Mouse (Mus musculus) lung, postnatal 36 days (tissue): ENCODE results near the gene Ptprg.
"Not testable (repeated sequence)": the region's sequence is repeated elsewhere in the genome, so short reads cannot be mapped to it uniquely, and the experiment has no call there.

Experiments used
- DNase-seq: peaks from one replicate; pipeline ENCODE4 v3.0.0; 2022; ENCODE audit warnings: mixed read lengths

Gene Ptprg

DNA sequence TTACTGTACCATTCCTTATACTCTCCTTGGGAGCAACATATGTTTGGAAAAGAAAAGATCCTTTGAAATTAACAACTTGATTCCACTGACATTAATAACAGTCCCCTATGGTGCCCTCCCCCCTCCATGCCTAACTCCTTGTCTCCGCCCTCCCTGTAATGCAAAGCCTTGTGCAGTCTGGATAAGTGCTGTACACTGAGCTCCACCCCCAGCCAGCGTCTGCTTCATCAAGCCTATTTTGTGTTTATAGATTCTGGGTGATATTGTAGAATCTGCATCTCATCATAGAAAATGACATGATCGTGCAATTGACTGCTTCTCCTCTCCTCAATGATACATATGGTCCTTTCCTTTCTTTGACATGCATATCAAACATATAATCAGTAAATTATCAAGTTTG, 337.6 kb downstream of the Ptprg start:
- no peak for DNase-seq

DNA sequence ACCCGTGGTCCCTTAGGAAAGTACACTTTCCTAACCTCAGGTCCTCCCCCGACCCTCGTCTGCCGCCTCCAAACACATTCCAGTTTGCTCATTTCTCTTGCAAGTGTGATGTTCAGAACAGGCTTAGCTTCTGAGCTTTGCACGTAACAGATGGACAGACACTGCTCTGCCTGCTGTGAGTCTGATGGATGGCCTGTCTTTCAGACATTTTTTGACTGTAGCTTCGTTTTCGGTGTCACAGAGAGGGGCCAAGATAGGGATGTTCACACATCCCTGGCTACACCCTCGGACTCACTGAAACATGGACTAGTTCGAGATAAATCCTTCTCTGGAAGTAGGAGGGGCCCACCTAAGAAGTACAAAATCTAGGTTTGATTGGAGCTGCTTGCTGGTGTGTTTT, 339.3 kb downstream of the Ptprg start:
- DNase-seq, result no peak

DNA sequence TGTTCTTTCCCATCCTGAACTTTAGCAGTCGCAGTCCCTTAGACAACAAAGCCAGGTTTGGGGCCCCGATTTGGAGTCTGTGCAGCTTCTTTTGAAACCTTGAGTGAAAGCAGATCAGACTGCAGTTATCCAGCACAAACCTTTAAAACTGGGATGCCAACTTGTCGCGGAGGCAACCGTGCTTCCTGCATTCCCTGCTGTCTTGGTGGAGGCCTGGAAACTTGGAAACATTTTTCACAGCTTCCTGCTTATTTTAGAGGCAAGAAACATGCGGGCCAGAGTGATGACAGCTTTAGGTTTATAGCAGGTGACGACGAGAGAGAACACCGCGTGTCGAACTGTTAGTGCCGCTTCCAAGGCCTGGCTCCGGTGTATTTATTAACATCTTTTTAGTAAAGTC, 342.2 kb downstream of the Ptprg start:
- DNase-seq, result peak; percentile 18

DNA sequence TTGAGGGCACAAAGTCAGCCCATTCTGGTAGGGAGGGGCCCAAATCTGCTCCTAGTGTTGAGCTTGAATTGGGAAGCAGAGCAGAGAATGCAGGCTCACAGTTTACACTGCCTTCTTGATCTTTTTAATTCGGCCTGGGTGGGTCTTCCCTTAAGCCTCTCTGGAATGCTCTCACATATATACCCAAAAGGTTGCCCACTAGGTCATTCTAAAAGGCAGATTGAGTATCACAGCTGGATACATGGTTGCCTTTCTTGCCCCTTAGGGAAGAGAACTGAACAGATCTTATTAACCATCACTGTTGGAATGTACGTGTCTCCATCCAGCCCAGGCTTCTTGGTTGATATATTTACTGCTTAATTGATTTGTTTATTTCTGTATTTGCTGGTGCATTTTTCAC, 349.5 kb downstream of the Ptprg start:
- no peak for DNase-seq

DNA sequence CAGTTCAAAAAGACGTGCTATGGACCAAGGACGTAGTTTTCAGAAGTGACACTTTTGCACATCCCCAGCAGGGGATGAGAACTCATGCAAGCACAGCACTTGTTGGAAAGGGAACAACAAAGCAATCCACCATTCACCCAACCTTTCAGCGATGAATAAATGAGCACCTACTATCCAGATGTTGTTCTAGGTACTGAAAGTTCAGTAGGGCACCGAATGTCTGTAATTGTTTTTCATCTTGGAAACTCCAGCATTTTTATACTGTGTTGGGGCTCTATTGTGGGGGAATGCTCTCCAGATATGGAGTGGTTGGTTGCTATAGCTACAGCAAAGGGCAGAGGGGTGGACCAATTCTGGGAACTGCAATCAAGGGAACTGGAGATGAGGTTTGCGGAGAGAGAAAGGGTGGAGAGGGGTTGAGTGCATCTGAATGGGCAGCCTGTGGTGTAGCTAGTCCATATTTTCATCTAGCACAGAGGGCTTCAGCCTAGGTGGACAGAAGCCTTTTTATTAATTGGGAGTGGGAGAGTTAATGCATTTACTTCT, 352.9 kb downstream of the Ptprg start:
- DNase-seq, result no peak

DNA sequence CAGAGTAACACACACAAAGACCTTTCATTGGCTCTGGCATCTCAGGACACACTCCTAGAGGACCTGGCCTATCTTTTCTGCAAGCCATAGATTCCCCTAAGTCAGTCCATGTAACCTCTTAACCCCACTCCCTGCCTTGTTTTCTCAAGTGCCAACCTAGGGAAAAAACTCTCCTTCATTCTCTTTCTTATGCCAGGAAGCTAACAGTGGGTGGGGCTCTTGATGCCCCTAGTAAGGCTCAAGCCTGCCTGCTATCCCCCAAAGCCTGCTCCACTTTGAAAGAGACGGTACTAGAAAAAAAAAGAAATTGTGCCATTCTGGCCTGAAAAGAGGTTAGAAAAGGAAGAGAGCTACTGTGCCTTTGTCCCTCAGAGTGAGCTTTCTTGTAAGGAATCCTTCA, 358.9 kb downstream of the Ptprg start:
- DNase-seq, result no peak

DNA sequence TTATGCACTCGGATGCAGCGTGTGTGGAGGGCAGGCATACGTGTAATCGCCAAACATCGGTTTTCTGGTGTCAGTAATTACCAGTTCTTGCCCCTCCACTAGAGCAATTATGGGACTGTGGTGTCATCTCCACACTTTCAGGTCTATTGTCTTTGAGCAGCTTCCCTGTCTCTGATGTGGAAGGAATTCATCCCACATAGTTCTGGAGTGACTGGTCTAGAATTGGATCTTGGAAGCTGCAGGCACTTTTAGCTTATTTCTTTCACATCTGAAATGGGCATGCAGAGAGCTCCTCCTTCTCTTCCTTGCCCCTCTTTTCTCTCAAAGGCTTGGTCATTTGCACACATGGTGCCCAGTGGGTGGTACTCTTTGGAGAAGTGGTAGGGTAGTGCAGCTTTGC, 363.9 kb downstream of the Ptprg start:
- DNase-seq, result no peak

DNA sequence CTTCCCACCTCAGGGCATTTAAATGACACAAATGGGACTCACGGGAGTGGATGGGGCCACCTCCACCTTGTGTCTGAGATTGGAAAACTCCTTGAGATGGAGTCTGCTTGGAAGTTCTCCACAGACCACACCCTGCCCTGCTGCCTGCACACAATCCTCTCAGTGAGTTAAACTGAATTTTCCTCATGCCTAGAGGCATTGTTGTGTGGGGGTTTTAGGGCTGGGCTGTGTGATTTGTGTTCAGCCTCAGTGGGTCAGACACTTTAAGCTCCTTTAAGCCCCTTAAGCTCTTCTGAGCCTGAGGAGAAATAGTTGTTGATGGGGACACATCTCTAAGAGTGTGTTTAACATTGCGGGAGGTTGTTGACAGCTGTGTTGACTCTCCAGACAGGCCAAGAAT, 375.2 kb downstream of the Ptprg start:
- peak; percentile 12 for DNase-seq

DNA sequence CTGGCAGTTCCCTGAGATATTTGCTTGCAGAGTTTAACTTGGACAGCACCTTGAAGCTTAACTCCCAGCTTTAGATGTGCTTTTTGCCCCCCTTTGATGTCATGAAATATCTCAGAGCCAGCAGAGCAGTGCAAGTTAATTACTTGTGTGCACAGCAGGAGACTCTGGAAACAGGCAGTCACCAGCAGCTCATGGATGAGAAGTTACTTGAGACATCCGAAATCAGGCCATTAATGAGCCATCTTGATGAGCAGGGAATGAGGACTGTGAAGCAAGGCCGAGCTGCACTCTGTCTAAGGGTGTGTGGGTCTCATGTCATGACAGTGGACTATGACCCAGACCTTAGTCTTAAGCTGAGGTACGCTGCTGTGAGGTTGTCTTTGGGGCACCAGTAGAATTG, 379.2 kb downstream of the Ptprg start:
- no peak for DNase-seq

DNA sequence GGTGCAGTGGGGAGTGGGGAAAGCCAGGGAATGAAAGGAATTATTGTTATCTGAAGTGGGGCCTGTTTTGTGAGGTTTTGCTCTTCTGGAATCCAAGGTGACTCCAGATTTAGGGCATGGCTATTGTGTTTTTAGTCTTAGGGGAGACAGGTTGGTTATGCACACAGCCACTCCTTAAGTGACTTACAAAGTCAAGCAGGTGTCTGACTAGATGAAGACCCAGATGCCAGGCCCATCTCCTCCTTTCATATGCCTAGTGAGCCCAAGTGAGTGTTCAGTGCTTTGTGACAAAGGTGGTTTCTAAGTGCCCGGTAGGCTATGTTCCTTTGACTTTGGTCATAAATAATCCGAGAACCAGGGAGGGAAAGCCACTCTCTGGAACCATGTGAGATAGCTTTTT, 381.2 kb downstream of the Ptprg start:
- DNase-seq, result no peak

DNA sequence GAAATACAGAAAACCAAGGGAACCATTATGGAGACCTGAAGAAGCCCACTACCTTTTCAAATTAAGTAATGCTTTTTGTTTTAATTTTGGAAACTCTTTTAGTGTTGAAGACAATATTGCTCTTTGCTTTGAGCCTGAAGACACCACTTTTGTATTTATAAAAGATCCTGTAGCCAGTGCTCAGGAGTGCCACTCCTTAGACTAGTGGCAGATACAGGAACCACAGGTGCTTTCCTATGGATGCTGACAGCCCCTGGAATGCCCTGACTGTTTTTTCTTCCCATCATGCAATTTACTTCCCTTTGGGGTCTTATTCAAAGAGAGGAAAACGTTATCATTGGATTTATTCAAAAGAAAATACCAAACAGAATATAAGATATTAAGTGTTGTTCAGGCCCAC, 381.9 kb downstream of the Ptprg start:
- no peak for DNase-seq

DNA sequence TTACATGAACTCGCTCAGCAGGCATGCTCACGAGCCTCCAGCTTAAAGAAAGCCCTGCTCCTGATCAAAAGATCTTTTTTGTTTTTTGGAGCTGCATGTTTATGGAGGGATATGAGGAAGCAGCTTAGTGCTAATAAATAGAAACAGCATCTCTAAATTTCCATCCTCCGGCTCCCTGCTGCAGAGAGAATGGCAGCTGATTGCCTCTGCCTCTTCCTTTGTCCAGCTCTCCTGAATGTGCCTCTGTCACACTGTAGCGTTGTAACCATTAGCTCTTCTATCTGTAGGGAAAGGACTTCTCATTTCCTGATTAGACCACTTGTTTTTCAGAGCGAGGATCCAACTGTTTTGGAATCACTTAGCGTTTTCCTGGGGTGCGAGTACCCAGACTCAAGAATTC, 382.4 kb downstream of the Ptprg start:
- DNase-seq, result no peak

DNA sequence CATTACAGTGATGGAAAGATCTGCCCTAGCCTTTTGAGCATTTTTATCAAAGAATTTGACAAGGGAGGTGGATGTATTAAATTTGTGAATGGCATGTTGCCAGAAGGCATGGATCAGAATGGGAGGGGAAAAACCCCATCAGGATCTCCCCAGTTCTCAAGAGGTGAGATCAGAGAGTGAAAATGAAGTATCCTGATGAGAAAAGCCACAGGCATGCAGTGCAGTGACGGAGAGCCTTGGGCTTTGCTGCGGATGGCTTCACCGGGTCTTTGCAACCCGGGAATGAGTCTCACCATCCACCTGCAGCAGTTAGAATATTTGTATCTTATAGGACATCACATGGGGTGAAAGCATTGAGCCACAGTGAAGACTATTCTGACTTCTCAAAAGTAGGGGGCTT, 385.6 kb downstream of the Ptprg start:
- no peak for DNase-seq

DNA sequence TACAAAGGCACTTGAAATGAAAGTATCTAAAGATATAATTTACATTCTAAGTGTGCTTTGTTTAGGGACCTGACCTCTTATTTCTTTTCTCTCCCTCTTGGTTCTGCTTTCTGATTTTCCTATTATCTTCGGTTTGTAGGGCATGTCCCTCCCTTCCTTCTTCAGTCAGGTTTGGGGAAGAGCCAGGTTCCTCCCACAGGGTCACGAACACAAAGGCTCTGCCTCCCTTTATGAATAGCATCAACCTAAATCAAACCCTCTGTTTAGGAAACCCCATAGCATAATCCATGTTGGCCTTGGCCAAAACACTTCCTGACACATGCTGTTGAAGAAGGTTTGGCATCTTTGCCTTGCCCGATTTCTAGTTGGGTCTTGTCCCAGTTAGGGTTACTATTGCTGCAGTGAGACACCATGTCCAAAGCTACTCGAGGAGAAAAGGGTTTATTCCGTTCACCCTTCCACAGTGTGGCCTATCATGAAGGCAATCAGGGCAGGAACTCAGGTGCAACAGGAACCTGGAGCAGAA, 388.7 kb downstream of the Ptprg start:
- DNase-seq, result no peak

DNA sequence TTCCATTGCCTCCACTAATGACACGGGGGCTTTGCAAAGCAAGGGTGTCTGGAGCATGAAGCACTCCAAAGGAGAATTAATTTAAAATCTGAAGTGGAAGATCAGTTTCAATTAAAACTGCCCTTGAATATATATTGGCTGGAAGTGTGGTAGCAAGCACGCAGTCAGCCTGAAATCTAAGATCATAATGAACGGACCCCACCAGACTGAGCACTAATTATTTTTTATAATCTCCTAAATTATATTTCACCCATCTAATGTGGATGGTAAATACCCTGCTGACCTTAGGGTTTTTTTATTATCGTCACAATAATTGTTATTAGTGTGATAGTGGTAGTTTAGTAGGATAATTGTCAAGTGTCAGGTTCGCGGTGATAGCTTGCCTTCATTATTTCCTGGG, 397.0 kb downstream of the Ptprg start:
- no peak for DNase-seq

DNA sequence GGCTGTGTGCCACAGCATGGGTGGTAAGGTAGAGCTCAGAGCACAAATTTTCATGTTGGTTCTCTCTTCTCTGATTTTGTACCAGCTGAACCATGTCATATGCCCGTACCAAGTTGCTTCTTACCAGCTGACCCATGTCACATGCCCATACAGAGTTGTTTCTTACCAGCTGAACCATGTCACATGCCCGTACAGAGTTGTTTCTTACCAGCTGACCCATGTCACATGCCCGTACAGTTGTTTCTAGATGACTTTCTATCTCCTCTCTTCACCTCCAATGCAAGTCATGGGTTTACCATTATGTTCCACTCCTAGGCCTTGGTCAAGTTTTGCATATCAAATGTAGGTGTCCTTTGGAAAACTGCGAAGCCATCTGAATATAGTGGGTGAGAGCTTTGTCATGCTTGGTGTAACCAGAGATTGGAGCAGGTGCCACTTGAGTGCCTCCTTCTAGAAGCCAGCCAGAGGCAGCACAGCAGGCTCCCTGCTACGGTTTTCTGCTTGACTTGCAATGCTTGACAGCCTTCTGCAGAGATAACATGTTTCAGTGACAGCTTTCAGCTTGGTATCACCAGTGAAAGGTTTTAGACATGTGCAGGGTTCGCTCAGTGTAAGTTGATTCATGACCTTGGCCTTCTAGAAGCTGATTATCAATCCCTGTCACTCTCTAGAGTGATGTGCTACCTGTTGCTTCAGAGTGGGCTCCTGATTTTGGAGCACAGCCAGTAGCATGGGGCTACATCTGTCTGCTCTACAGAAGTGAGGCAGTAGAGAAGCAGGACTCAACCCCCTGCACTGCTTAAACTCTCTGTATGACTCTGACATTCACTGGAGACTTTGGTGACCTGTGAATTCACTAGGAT, 401.9 kb downstream of the Ptprg start:
- no peak for DNase-seq

DNA sequence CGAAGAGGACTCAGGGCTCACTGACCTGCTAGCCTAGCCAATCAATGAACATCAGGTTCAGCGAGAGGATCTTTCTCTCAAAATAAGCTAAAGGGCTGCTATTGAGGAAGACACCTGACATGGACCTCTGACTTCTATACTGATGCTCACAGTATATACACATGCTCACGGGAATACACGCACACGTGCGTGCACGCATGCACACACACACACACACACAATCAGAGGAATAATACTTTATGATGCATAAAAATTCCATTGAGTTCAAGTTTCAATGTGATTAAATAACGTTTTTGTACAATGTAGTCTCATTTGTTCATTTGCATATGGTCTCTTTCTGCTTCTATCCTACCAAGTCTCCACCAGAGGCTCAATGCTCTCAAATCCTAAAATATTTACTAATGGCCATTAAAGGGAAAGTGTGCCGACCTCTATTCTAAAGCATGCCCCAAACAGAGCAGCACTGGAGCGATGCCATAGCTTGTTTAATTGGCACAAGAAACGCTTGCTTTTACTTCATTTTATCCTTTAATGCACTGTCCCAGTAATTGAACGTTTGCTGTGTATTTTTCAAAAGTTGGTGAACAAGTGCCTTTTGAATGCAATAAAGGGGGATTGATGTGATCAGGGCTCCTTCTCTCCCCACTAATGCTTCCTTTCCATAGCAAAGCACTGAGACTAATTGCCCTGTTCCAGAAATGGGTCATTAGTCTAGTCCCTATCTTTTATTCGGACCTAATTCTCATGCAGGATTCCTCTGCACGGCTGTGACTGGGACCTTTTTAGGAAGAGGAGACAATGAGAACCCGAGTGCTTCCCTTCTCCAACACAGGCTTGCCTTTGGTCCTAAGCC, 407.2 kb downstream of the Ptprg start:
- no peak for DNase-seq

DNA sequence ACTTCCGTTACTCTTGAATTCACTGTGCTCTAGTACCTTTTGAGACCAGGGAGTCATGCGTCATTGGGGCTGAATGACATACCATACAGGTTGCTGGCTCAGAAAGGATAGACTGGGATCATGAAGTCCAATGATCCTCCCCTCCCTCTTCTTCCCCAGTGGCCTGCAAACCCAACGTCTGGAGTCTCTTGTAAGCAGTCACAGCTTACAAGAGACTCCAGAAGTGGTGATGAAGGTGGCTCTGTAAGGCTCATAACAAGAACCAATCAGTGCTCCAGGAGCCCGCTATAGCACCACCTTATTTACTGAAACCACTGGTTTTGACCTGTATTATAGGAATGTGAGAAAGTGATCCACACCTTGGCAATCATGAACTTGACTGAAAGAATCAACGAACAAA, 408.8 kb downstream of the Ptprg start:
- DNase-seq, result no peak

DNA sequence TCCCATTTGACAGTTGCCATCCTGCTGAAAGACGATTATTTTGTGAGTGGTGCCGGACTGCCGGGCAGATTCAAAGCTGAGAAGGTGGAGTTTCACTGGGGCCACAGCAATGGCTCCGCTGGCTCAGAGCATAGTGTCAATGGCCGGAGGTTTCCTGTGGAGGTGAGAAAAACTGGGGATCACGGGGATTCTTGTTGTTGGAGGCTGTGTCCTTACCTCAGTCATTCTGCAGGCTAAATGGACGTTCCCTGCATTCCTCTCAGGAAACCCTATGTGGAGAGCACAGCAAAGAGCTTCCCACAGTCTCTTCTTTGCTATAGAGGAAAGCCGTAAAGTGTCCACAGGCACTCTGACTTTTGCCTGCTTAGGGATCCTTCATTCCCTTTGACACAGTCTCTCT, 409.2 kb downstream of the Ptprg start:
- DNase-seq, result no peak

DNA sequence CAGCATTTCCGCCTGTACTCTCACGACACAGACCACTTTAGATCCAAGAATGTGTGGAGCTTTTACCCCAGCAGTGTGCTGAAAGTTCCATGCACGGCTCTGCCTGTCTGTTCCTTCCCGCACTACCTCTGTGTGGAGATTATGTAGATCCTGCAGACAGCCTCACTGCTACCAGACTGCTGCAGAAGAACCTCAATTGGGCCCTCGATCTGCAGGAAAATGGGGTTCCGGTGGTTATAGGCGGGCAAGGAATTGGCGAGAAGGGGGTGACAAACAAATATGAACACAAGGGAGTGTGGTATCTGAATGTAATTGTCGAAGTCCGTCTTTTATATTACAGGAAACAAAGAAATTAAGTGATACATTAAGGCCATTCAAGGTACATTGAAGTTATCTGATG, 410.5 kb downstream of the Ptprg start:
- DNase-seq, result no peak

DNA sequence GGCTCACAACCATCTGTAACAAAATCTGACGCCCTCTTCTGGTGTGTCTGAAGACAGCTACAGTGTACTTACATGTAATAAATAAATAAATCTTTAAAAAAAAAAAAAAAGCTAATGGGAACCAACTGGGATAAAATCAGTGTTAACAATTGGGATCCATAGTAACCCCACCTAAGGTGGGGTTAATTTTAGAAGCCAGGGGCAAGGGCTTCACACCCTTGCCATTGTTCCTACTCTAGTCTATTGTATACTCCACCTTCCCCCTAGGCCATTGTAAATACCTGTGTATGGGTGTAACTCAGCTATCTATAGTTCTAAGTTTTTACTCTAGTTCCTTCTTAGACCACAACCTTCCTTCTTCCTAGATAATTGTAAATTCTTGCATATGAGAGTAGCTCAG, 411.0 kb downstream of the Ptprg start:
- DNase-seq, result not testable (repeated sequence)

DNA sequence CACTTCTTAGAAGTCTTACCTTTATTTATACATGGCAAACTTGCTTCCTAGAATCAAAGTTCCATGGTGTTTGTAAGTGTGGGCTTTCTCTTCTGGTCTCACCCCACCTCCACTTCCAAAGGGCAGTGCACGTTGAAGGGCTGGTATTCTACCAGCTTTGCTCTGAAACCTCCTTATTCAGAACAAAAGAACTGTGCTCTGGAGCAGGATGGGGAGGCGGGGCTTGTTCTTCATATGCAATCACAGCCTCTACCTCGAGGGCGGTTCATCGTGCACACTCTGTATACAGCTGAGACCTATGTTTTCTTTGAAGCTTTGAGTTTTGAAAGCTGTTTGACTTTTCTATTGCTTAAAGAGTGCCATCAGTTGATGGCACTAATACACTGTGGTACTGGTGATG, 412.5 kb downstream of the Ptprg start:
- DNase-seq, result no peak

DNA sequence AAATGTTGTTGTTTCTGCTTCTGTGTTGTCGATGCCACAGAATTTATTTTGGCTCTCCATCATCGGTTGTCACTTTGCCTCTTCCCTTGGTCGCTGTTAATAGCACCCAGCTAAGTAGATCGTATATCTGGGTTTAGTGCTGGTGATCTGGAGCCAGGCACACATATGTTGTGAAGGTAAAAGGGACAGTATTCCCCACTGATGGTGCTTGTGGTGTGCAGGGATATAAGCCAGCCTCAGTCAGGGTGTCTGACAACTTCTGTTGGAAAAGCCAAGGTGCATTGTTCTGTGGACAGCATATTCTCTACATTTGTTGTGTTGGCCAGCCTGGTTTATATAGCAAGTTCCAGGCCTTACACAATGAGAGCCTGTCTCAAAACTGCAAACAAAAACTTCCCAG, 428.4 kb downstream of the Ptprg start:
- DNase-seq, result no peak

DNA sequence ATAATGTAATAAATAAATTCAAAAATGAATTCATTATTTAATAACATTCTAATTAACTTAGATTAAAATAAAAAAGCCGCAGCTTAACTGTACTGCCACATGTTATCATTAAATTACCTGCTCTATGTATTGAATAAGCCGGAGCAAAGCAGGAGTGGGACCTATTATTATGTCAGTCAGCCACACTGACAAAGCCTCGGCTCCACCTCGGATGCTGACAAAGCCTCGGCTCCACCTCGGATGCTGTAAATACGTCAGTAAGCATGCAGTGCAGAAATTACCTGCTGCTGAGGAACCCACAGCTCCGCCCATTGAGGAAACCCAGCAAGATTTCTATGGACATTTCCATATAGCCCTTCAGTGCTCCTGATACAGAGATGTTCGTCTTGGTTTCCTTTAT, 429.7 kb downstream of the Ptprg start:
- no peak for DNase-seq
